Comparison of ENCODE assay signal across 7 mouse cellular contexts in the genomic region with DNA sequence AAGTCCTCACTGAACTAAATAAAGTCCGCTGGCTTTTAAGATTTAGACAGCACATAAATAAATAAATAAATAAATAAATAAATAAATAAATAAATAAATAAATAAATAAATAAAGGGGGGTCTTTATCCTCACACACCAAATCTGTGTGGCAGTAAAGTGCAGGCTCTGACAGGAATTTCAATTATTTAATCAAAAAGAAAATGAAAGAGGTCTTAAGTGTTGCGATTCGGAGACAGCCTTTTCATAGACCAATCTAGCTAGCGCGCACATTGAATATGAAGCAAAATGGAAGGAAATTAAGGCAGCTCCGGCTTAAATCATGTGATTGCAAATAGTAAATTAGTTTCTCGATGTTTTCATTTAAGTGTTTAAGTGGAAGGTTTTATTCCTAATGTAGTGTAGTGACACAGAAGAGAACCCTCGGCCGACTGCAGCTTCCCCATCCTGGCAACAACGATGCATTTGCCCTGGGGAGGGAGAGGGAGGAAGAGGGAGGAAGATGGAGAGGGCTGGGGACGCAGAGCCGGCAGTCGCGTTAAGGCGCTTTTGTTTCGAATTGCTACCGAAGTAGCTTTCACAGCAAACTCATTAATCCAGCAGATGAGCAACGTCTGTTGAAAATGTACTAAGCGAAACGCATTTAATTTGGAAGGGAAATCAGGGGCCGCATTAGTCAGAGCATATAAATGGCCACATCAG. TPM values are rescaled to one million over a fixed set of nuclear protein-coding genes. Genes with fewer than 3 reads are reported as not detected.
DNase-seq lines count a peak whose midpoint lies in the region; ATAC-seq lines count a peak whose summit lies in the region.

No protein-coding gene starts in this region.

- 18% methylated on average over 21 of the region's 21 CpGs for WGBS in liver, embryonic 11.5 days
- 7% methylated on average over 21 of the region's 21 CpGs for WGBS in embryonic facial prominence, embryonic 13.5 days
- WGBS in hindbrain, embryonic 16.5 days: 5% methylated on average over 21 of the region's 21 CpGs
- WGBS in neural tube, embryonic 12.5 days: 8% methylated on average over 21 of the region's 21 CpGs

- no peak for DNase-seq in liver, embryonic 11.5 days (ENCODE audit: low spot score)
- DNase-seq in liver: no peak
- DNase-seq in thymus, postnatal 25 days: no peak
- no peak for DNase-seq in left cerebral cortex, adult 9 months (ENCODE audit: low spot score in 2 of 2)

- H3K9me3 ChIP-seq in liver, embryonic 11.5 days (ENCODE audit: control insufficient read depth, low read length): no peaks in the 10 kb centered on the region
- H3K9me3 ChIP-seq in embryonic facial prominence, embryonic 13.5 days: no peaks in the 10 kb centered on the region
- H3K9me3 ChIP-seq in hindbrain, embryonic 16.5 days (ENCODE audit: control insufficient read depth, low read length): no peaks in the 10 kb centered on the region; the same call in 1 of the 2 replicates
- H3K9me3 ChIP-seq in neural tube, embryonic 12.5 days: no peaks in the 10 kb centered on the region

- H3K4me1 ChIP-seq in liver, embryonic 11.5 days (replicated peaks; ENCODE audit: control insufficient read depth, insufficient read depth, low read length): no peaks in the 10 kb centered on the region
- no peaks in the 10 kb centered on the region for H3K4me1 ChIP-seq in embryonic facial prominence, embryonic 13.5 days
- peaks cover 4% of the 10 kb centered on the region for H3K4me1 ChIP-seq in hindbrain, embryonic 16.5 days (ENCODE audit: control insufficient read depth, insufficient read depth, low read depth, low read length)
- H3K4me1 ChIP-seq in neural tube, embryonic 12.5 days: peaks cover 7% of the 10 kb centered on the region; the same call in 1 of the 2 replicates

- H3K27me3 ChIP-seq in liver, embryonic 11.5 days (replicated peaks; ENCODE audit: control insufficient read depth, insufficient read depth, low read length): peaks cover 21% of the 10 kb centered on the region
- H3K27me3 ChIP-seq in embryonic facial prominence, embryonic 13.5 days: peaks cover 39% of the 10 kb centered on the region
- H3K27me3 ChIP-seq in hindbrain, embryonic 16.5 days (replicated peaks; ENCODE audit: control insufficient read depth, insufficient read depth, low read length): peaks cover 6% of the 10 kb centered on the region
- peaks cover 35% of the 10 kb centered on the region for H3K27me3 ChIP-seq in neural tube, embryonic 12.5 days (replicated peaks)

- H3K4me2 ChIP-seq in liver, embryonic 11.5 days: peak overlapping the region; percentile 47
- peak overlapping the region; percentile 72 for H3K4me2 ChIP-seq in embryonic facial prominence, embryonic 13.5 days
- H3K4me2 ChIP-seq in hindbrain, embryonic 16.5 days (ENCODE audit: low read length): peak overlapping the region; percentile 73
- H3K4me2 ChIP-seq in neural tube, embryonic 12.5 days (replicated peaks): peak overlapping the region; percentile 55

- H3K36me3 ChIP-seq in liver, embryonic 11.5 days (ENCODE audit: control insufficient read depth, insufficient read depth, low read length): no peaks in the 10 kb centered on the region
- no peaks in the 10 kb centered on the region for H3K36me3 ChIP-seq in embryonic facial prominence, embryonic 13.5 days
- H3K36me3 ChIP-seq in hindbrain, embryonic 16.5 days (ENCODE audit: control insufficient read depth, insufficient read depth, low read length): no peaks in the 10 kb centered on the region
- no peaks in the 10 kb centered on the region for H3K36me3 ChIP-seq in neural tube, embryonic 12.5 days

- H3K4me3 ChIP-seq in liver, embryonic 11.5 days (ENCODE audit: low read depth, low read length): peak overlapping the region; percentile 25; the same call in 1 of the 2 replicates
- H3K4me3 ChIP-seq in embryonic facial prominence, embryonic 13.5 days: peak overlapping the region; percentile 43
- H3K4me3 ChIP-seq in hindbrain, embryonic 16.5 days (ENCODE audit: low read length): peak overlapping the region; percentile 38
- H3K4me3 ChIP-seq in neural tube, embryonic 12.5 days: peak overlapping the region; percentile 18

- no peak for ATAC-seq in liver, embryonic 11.5 days (replicated peaks; ENCODE audit: low FRiP score)
- ATAC-seq in embryonic facial prominence, embryonic 13.5 days (ENCODE audit: insufficient number of reproducible peaks, insufficient read depth, low FRiP score, low TSS enrichment, low read depth): no peak
- peak; percentile 72 for ATAC-seq in hindbrain, embryonic 16.5 days
- peak; percentile 80; the same call in 1 of the 2 replicates for ATAC-seq in neural tube, embryonic 12.5 days (ENCODE audit: low FRiP score, low read depth)

- no peak overlapping the region for H3K9ac ChIP-seq in liver, embryonic 11.5 days (ENCODE audit: low read depth, low read length)
- H3K9ac ChIP-seq in embryonic facial prominence, embryonic 13.5 days: 0 out of 2 replicates have a peak overlapping the region, but pooled peaks have one; percentile 33
- H3K9ac ChIP-seq in hindbrain, embryonic 16.5 days (ENCODE audit: low read depth, low read length): peak overlapping the region; percentile 47; the same call in 1 of the 2 replicates
- H3K9ac ChIP-seq in neural tube, embryonic 12.5 days: no peak overlapping the region

- H3K27ac ChIP-seq in liver, embryonic 11.5 days (ENCODE audit: low read depth, low read length): no peak overlapping the region
- no peak overlapping the region for H3K27ac ChIP-seq in embryonic facial prominence, embryonic 13.5 days
- no peak overlapping the region for H3K27ac ChIP-seq in hindbrain, embryonic 16.5 days (ENCODE audit: low read depth, low read length)
- no peak overlapping the region for H3K27ac ChIP-seq in neural tube, embryonic 12.5 days

RNA-seq across cellular contexts. Expression of gene Bsx, which starts 15.3 kb away (rescaled TPM):
- not detected in 2 replicates for polyA plus RNA-seq in liver, embryonic 11.5 days (2014; fragmentation: Nextera tagmentation; extraction: Ambion mirVana)
- not detected in 2 replicates for polyA plus RNA-seq in embryonic facial prominence, embryonic 13.5 days (2015; fragmentation: Nextera tagmentation; extraction: Ambion mirVana)
- not detected in 2 replicates for polyA plus RNA-seq in hindbrain, embryonic 16.5 days (2015; fragmentation: Nextera tagmentation; extraction: Ambion mirVana)
- not detected in 2 replicates for polyA plus RNA-seq in neural tube, embryonic 12.5 days (2016; fragmentation: Nextera tagmentation; extraction: Ambion mirVana)

RNA-seq across cellular contexts. Expression of gene Hspa8, which starts 57.8 kb away (rescaled TPM):
- polyA plus RNA-seq in liver, embryonic 11.5 days (2014; fragmentation: Nextera tagmentation; extraction: Ambion mirVana): 3,603 and 3,888 TPM in 2 replicates
- polyA plus RNA-seq in embryonic facial prominence, embryonic 13.5 days (2015; fragmentation: Nextera tagmentation; extraction: Ambion mirVana): 2,195 and 2,229 TPM in 2 replicates
- 3,309 and 3,384 TPM in 2 replicates for polyA plus RNA-seq in hindbrain, embryonic 16.5 days (2015; fragmentation: Nextera tagmentation; extraction: Ambion mirVana)
- 2,593 and 2,648 TPM in 2 replicates for polyA plus RNA-seq in neural tube, embryonic 12.5 days (2016; fragmentation: Nextera tagmentation; extraction: Ambion mirVana)

Comparison
In these comparisons a context has a peak if more than half of its experiments do, and no peak if none do; other contexts are left out.
1. ATAC-seq: peak in hindbrain, embryonic 16.5 days (single experiment) and neural tube, embryonic 12.5 days (single experiment); none in liver, embryonic 11.5 days (single experiment) and embryonic facial prominence, embryonic 13.5 days (single experiment).
2. H3K9ac ChIP-seq: peak in embryonic facial prominence, embryonic 13.5 days (single experiment) and hindbrain, embryonic 16.5 days (single experiment); none in liver, embryonic 11.5 days (single experiment) and neural tube, embryonic 12.5 days (single experiment).
3. Peak in every context shown above with its lines, with median percentiles within 50 percentile points of each other: H3K4me2 ChIP-seq and H3K4me3 ChIP-seq.